Mouse (Mus musculus) A20 (cell line): ENCODE data around the gene Iqsec1.

ENCODE experiments used
- DNase-seq: peaks from one replicate; pipeline ENCODE4 v3.0.0-alpha.2; 2011; ENCODE audit warnings: low read depth, low spot score

The Iqsec1 gene

DNA sequence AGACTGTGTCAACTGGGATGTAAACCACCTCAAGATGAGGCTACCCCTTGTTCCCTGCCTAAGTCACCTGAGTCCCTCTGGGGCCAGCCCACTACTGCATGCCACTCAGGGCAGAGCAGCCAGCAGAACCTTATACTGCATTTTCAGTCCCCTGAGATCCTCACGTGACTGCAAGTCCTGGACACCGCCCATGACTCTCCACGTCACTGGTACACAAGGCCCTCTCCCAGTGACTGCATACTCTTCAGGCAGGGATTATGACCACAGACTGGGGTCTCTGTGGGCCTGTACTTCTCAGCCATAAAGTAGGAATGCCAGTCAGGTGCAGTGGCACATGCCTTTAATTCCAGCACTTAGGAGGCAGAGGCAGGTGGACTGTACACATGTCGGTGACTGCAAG is 281.3 kb downstream of the Iqsec1 start:
- DNase-seq: no peak

DNA sequence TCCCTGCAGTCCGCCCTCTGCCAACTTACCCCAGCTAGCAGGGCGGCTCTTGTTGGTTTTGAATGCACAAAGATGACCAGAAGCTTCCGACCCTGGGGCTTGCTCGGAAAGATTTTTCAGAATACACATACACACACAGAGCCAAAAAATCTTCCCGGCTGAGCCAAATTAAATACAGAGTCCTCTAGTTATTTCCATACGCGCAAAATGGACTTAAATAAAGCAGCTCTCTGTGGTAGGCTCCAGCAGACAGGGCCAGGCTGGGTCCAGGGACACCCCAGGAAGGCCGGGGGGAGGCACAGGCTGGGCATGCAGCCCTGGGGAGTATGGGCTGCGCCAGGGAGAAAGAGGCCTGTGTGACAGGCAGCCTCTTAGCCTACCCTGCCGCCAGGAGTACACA is 282.0 kb downstream of the Iqsec1 start:
- no peak for DNase-seq

DNA sequence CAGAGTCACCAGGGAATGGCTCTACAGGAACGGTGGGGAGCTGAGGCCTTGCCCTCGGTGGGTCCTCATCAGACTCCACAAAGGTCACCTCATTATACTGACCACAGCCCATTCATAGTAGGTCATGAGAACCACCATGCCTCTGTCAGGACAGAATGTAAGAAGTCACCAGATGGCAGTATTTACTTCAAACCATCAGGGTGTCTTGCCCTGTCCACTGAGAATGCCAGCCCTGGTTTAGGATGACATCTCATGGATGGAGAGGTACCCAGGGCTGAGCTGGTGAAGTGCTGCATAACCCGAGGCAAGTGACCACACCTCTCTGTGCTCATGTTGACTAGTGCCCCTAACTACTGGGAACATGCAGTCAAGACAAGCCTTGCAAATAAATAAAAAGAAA is 282.7 kb downstream of the Iqsec1 start:
- no peak for DNase-seq

DNA sequence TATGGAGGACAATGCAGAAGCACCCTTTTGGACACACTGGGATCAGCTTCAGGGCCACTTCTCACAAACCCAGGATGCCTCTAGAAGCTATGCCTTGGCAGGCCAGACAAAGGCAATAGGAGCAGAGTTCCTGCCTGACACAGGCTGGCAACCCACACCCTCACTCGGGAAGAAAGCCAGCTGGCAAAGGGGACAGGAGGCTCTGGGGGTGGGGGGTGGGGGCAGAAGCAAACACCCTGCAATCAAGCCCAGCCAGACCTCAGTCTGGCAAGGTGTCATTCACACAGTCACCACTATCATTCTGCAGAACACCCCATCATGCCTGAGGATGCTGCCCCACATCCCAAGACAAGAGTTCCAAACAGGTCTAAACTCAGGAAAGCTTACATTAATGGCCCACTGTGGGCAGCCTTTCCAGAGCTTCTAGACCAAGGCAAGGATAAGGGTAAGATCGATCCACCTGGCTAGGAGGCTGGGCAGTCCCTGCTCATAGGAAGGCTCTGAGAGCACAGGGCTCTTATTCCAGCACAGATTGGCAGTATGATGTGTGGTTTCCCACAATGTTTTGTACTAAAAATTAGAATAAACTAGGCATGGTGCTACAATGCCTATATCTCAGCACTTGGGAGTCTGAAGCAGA is 283.7 kb downstream of the Iqsec1 start:
- no peak for DNase-seq

- no peak for DNase-seq
These were observed 284.7 kb downstream of the Iqsec1 start for GRCm38 (mm10) chr6:90703782-90704181.

GRCm38 (mm10) chr6:90702837-90703735 is 285.4 kb downstream of the Iqsec1 start:
- no peak for DNase-seq

- no peak for DNase-seq
These were observed 286.3 kb downstream of the Iqsec1 start for GRCm38 (mm10) chr6:90702197-90702596.

GRCm38 (mm10) chr6:90701391-90701790 is 287.1 kb downstream of the Iqsec1 start:
- no peak for DNase-seq

GRCm38 (mm10) chr6:90700737-90701136 is 287.7 kb downstream of the Iqsec1 start:
- no peak for DNase-seq

- no peak for DNase-seq
These were observed 288.4 kb downstream of the Iqsec1 start for GRCm38 (mm10) chr6:90700068-90700467.

GRCm38 (mm10) chr6:90698843-90699242 is 289.6 kb downstream of the Iqsec1 start:
- no peak for DNase-seq

DNA sequence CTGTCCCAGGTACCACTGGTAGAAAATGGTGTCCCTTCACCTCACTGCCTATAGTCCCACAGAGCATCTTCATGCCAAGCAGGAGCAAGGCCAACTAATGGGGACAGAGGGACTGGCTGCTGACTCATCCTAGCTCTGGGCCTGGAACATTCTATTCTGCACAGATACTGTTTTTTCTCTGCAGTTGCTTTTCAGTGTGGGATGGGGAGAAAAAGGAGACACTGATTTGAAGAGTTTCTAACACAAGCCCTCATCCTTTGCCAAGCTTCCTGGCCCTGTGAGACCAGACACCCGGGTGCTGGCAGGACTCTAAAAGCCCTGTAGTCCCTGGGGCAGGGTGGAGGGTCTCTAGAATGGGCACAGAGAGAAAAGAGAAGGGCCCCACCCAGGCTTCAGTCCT is 292.7 kb downstream of the Iqsec1 start:
- DNase-seq: no peak

DNA sequence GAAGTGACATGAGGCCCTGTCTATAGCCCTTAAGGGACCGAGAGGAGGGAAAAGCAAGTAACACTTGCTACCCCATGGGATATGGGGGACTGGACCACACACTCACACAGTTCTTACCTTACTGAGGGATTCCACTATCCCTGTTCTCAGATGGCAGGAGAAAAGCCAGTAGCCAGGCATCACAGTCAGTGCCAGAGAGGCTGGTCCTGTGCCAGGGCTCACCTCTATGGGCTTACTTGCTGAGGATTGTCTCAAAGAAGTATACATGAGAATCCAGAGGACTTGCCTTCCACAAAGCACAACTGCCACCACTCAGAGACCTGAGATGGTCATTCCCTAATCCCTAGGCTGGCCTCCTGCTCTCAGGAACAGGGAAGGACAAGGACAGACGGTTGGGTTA is 296.1 kb downstream of the Iqsec1 start:
- DNase-seq: no peak

DNA sequence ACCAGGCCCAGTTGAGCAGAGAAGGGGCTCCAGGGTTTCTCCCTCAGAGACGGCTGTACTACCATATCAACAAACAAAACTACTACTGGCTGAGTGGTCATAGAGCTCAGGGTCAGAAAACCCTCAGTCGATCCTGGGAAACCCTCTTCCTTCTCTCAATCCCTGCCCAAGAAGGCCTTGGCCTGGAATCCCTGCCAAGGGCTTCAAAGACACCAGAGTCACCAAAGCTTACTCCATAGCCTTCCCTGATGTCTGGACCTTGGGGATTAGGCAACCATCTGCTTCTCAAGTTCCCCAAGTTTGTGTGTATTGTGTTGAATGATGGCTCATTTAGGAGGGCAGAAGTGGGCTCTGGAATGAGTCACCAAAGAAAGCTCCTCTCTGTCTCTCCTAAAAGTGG is 296.6 kb downstream of the Iqsec1 start:
- DNase-seq: no peak

DNA sequence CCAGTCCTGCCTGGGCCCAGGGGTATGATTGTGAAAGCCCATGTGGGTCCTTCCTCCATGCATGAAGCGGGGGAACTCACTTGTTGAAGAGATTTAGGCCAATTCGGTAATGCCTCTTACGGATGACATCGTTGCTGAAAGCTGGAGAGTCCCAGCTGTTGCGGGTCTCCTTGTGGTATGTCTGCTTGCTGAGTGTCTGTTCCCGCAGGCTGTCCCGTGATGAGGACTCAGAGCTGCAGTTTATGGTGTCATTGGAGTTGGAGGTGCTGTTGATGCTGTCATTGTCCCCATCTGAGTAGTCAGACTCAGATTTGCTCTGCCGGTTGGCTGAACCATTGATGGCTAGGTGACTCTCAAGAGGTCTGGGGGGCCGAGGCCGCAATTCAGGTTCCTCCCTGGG is 299.0 kb downstream of the Iqsec1 start:
- DNase-seq: no peak

GRCm38 (mm10) chr6:90688742-90689141 is 299.7 kb downstream of the Iqsec1 start:
- no peak for DNase-seq

DNA sequence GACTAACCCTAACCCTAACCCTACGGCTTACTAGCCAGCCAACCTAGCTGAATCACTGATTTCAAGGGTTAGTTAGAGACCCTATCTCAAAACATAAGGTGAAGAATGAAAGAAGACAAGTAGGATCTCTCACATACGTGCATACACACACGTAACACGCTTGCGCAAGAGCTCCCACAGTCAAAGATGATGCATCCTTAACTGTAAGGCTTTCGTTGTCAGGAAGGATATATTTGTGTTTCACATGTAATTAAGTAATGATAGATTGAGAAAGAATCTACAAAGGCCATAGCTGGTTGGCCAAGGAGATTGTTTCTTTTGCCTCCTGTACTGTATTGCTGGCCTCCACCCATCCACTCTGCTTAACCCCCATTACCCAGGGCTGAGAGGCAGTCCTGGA is 300.5 kb downstream of the Iqsec1 start:
- no peak for DNase-seq

DNA sequence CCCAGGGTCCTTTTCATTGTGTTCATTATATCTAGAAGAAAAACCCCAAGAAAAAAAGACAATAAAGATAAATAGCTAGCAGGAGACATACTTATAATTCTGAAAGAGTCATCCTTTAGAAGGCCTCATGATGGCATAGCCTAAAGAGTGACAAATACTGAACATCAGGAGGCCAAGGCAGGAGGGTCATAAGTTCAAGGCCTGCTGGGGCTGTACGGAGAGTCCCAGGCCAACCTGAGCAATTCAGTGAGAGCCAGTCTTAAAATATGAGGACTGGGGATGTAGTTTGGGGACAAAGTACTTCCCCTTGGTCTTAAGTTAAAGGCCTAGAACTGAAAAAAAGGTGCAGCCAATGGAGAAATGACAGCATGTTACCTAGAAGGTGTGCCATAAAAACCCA is 301.7 kb downstream of the Iqsec1 start:
- DNase-seq: no peak

GRCm38 (mm10) chr6:90683831-90684532 is 304.5 kb downstream of the Iqsec1 start:
- DNase-seq: no peak

GRCm38 (mm10) chr6:90680401-90680800 is 308.1 kb downstream of the Iqsec1 start:
- DNase-seq: no peak

- no peak for DNase-seq
These were observed 309.7 kb downstream of the Iqsec1 start for GRCm38 (mm10) chr6:90678759-90679158.

DNA sequence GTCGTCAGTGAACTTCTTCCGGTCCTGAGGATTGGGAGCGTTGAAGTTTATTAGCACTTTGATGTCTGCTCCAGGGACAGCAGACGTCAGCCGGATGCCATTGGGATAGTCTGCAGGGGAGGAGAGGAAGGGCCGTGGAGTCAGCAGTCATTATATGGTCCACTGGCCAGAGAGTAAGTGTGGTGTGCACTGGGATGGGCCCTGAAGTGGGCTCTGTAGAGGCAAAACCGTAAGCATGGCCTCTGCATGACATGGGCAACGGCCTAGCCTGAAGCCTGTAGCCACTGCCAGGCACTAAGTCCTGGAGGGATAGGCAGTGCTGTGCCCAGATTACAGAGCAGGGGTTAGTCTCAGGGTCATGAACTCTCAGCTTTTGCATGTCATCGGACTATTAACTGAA is 319.8 kb downstream of the Iqsec1 start:
- DNase-seq: no peak

- DNase-seq: no peak
These were observed 324.7 kb downstream of the Iqsec1 start for GRCm38 (mm10) chr6:90663736-90664135.
